Mouse (Mus musculus) hindbrain, embryonic 15.5 days (tissue): Measurements from ENCODE around the gene Rnf19b. TPM values are rescaled to one million over a fixed set of nuclear protein-coding genes. Genes with fewer than 3 reads are reported as not detected.

Experiments
- ATAC-seq: fragments of 200-750 bp; cut with Nextera tagmentation; 2 replicates; pipeline ENCODE4 v1.8.0; 2017; ENCODE audit warnings: low read depth, moderate number of reproducible peaks, moderate TSS enrichment; ENCODE audit not compliant: low FRiP score
- H3K27ac ChIP-seq: fragments of 300-500 bp; sonication (generic); replicated peaks from 2 replicates; pipeline ENCODE4 v1.5.1; 2015; ENCODE audit warnings: mild to moderate bottlenecking, inconsistent platforms
- H3K27me3 ChIP-seq: fragments of 300-500 bp; sonication (generic); 2 replicates; pipeline ENCODE4 v1.6.1; 2015; ENCODE audit warnings: control low read depth, inconsistent platforms
- H3K36me3 ChIP-seq: fragments of 300-500 bp; sonication (generic); 2 replicates; pipeline ENCODE4 v1.6.1; 2015; ENCODE audit warnings: control low read depth, inconsistent platforms
- H3K4me1 ChIP-seq: fragments of 300-500 bp; sonication (generic); replicated peaks from 2 replicates; pipeline ENCODE4 v1.6.1; 2015; ENCODE audit warnings: control low read depth, inconsistent platforms
- H3K4me2 ChIP-seq: fragments of 300-500 bp; sonication (generic); 2 replicates; pipeline ENCODE4 v1.6.1; 2015; ENCODE audit warnings: moderate library complexity, mild to moderate bottlenecking, inconsistent platforms
- H3K4me3 ChIP-seq: fragments of 300-500 bp; sonication (generic); 2 replicates; pipeline ENCODE4 v1.5.1; 2015; ENCODE audit warnings: mild to moderate bottlenecking, inconsistent platforms
- H3K9ac ChIP-seq: fragments of 300-500 bp; sonication (generic); 2 replicates; pipeline ENCODE4 v1.6.1; 2015; ENCODE audit warnings: inconsistent platforms
- H3K9me3 ChIP-seq: fragments of 300-500 bp; sonication (generic); 2 replicates; pipeline ENCODE4 v1.6.1; 2016; ENCODE audit warnings: control low read depth, inconsistent platforms
- WGBS: fragments of 180-500 bp; shearing (Covaris S2); methylation state at CpG from one replicate; pipeline ENCODE4 v1.1.7; 2015; 5-methylcytosine and 5-hydroxymethylcytosine counted together
- polyA plus RNA-seq: library from polyadenylated mRNA; unstranded; fragments of >200 nt; fragmentation: Nextera tagmentation; extraction: Ambion mirVana; gene quantifications from 2 replicates; pipeline ENCODE4 v1.2.1, GENCODE M21; 2015

Rnf19b gene
- polyA plus RNA-seq, 1 experiment from 2014 or later, result 34.6 TPM

GRCm38 (mm10) chr4:129047721-129048421, 10.2 kb upstream of the Rnf19b start:
- H3K4me2 ChIP-seq, result peak overlapping the region; percentile 72
- H3K4me1 ChIP-seq, result peaks cover 28% of the 10 kb centered on the region
- H3K27me3 ChIP-seq, result no peaks in the 10 kb centered on the region
- no peak for ATAC-seq
- H3K9ac ChIP-seq, result peak overlapping the region; percentile 62
- WGBS, result 15% methylated on average over 15 of the region's 15 CpGs
- H3K27ac ChIP-seq, result peak overlapping the region; percentile 96
- peak overlapping the region; percentile 48 for H3K4me3 ChIP-seq
- H3K36me3 ChIP-seq, result no peaks in the 10 kb centered on the region
- H3K9me3 ChIP-seq, result no peaks in the 10 kb centered on the region

GRCm38 (mm10) chr4:129048501-129049305, 9.4 kb upstream of the Rnf19b start:
- Histone ChIP-seq H3K36me3 (no peaks in the 10 kb centered on the region), H3K27me3 (no peaks in the 10 kb centered on the region), H3K4me3 (peak overlapping the region; percentile 48), H3K4me1 (peaks cover 28% of the 10 kb centered on the region), H3K9me3 (no peaks in the 10 kb centered on the region), H3K27ac (peak overlapping the region; percentile 96), H3K4me2 (peak overlapping the region; percentile 72), H3K9ac (peak overlapping the region; percentile 62)
- WGBS, result under 1% methylated on average over 51 of the region's 52 CpGs
- ATAC-seq, result peak; percentile 96

DNA sequence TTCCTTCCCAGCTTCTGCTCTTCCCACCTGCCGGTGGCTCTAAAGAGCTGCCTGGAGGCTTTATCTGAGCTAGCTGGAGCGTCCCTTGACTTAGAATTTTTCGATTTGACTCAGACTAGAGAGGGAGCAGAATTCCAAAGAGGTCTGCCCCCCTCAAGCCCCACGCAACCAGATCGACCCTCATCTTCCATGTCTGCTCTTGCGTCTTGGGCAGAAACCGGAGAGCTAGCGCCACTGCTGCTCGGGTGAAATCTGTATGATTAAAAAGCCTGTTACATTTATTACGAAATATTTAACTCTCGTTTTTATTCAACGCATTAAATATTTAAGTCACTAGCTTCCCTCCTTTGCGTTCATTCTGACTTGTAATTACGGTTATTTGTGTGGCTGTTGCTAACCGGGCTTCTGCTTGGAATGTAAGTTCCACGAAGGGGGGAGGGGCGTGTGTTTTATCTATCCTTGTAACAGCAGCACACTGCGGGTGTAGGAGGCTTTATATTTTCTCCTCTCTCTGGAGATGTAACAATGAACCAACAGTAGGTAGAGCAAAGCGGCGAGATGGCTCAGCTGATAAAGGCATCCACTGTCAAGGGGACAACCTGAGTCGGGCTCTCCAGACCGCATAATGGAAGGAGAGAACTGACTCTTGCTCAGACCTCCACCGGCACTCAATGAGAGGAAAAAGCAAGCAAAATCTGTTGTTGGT, 8.6 kb upstream of the Rnf19b start:
- Histone ChIP-seq H3K4me3 (peak overlapping the region; percentile 48), H3K4me2 (peak overlapping the region; percentile 72), H3K27me3 (no peaks in the 10 kb centered on the region), H3K9me3 (no peaks in the 10 kb centered on the region), H3K27ac (peak overlapping the region; percentile 96), H3K36me3 (no peaks in the 10 kb centered on the region), H3K4me1 (peaks cover 28% of the 10 kb centered on the region), H3K9ac (peak overlapping the region; percentile 62)
- 3% methylated on average over 23 of the region's 23 CpGs for WGBS
- no peak; the same call in 1 of the 2 replicates for ATAC-seq

- Histone ChIP-seq H3K27ac (peak overlapping the region; percentile 96), H3K27me3 (no peaks in the 10 kb centered on the region), H3K4me2 (peak overlapping the region; percentile 72; the same call in 1 of the 2 replicates), H3K4me1 (peaks cover 28% of the 10 kb centered on the region), H3K36me3 (no peaks in the 10 kb centered on the region), H3K9me3 (no peaks in the 10 kb centered on the region), H3K4me3 (no peak overlapping the region), H3K9ac (no peak overlapping the region)
- ATAC-seq, result no peak
- 66% methylated on average over 4 of the region's 4 CpGs for WGBS
Observed at GRCm38 (mm10) chr4:129050365-129050764, 7.7 kb upstream of the Rnf19b start.

DNA sequence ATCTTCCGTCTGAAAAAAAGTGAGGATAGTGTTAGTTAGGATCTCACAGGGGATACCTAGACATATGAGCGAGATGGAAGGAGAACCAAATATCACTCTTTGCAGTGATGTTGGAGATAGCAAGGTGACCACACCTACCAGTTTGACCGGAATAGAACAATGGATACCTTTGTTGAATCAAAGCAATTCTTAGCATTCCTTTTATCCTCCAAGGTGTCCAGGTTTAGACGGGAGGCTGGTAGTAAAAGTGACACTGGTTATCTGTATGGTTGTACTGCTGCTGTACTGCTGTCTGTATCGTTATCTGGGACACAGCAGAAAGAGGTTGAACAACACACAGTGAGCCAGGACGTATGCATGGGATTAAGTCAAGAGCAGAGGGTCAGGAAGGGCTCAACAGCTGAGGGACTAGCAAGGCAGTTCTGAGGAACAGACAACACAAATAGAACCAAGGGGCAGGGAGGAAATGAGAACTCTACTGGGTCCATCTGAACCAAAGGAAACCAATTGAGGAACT, 7.1 kb upstream of the Rnf19b start:
- peak overlapping the region; percentile 96 for H3K27ac ChIP-seq
- ATAC-seq, result no peak
- no peak overlapping the region for H3K9ac ChIP-seq
- peaks cover 28% of the 10 kb centered on the region for H3K4me1 ChIP-seq
- no peaks in the 10 kb centered on the region for H3K27me3 ChIP-seq
- no peak overlapping the region for H3K4me2 ChIP-seq
- H3K4me3 ChIP-seq, result no peak overlapping the region
- H3K9me3 ChIP-seq, result no peaks in the 10 kb centered on the region
- no peaks in the 10 kb centered on the region for H3K36me3 ChIP-seq
- WGBS, result 75% methylated on average over 6 of the region's 6 CpGs

DNA sequence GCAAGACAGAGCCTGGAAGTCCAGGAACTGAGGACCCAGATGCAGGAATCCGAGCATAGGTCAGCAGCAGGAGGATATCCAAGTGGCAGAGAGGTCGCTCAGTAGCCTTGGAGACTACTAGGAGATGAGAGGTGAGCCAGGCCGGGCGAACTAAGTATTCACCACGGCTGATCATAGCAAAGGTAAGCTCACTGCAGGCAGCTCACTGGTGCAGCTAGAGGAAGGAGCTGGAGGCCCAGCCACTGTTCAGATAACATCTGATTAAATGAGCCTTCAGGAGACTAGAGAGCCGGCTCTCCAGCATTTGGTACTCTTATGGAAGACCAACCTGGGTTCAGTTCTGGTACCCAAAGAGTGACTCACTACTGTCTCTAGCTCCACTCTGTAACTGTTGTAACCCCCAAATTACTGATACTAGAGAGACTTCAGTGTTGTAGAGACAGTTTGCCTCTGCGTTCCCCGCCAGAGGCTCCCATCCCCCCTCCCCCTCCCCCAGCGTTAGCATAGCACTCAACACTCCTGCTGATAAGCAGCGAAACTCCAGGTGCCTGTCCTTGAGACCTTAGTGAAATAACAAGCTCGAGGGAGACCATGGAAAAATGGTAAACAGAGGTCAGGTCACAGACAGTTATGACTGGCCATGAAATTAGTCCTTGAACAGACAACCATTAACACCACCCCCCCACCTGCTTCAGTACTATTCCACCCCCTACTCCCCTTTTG, 6.4 kb upstream of the Rnf19b start:
- H3K36me3 ChIP-seq, result no peaks in the 10 kb centered on the region
- H3K4me1 ChIP-seq, result peaks cover 28% of the 10 kb centered on the region
- no peak overlapping the region for H3K27ac ChIP-seq
- H3K9me3 ChIP-seq, result no peaks in the 10 kb centered on the region
- no peak overlapping the region for H3K4me3 ChIP-seq
- H3K9ac ChIP-seq, result no peak overlapping the region
- 37% methylated on average over 11 of the region's 11 CpGs for WGBS
- no peaks in the 10 kb centered on the region for H3K27me3 ChIP-seq
- no peak for ATAC-seq
- H3K4me2 ChIP-seq, result no peak overlapping the region

DNA sequence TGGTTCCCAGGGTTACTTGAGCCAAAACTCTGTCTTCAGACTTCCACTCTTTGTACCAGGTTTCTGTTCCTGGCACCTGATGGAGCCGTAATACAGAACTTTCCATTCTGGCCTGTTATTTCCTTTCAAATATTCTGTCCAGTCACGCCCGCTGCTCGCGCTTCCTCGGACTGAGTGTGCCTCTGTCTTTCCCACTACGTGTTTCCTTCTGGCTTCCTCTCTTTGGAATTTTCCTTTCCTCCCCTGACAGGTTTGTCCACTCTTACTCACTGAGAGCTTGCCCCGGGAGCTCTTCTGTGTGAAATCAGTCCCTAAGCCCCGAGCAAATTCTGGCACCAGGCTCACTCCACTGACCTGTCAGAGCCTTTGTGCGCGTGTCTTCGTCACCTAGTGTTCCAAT, 3.3 kb upstream of the Rnf19b start:
- H3K27me3 ChIP-seq, result no peaks in the 10 kb centered on the region
- no peak overlapping the region for H3K27ac ChIP-seq
- 87% methylated on average over 12 of the region's 12 CpGs for WGBS
- no peak for ATAC-seq
- no peaks in the 10 kb centered on the region for H3K36me3 ChIP-seq
- peaks cover 16% of the 10 kb centered on the region for H3K4me1 ChIP-seq
- H3K9me3 ChIP-seq, result no peaks in the 10 kb centered on the region
- no peak overlapping the region for H3K4me3 ChIP-seq
- no peak overlapping the region for H3K9ac ChIP-seq
- H3K4me2 ChIP-seq, result no peak overlapping the region

GRCm38 (mm10) chr4:129055562-129055961, 2.5 kb upstream of the Rnf19b start:
- Histone ChIP-seq H3K4me1 (peaks cover 16% of the 10 kb centered on the region), H3K27ac (no peak overlapping the region), H3K4me2 (no peak overlapping the region), H3K4me3 (no peak overlapping the region), H3K27me3 (no peaks in the 10 kb centered on the region), H3K36me3 (no peaks in the 10 kb centered on the region), H3K9me3 (no peaks in the 10 kb centered on the region), H3K9ac (no peak overlapping the region)
- no peak for ATAC-seq
- 89% methylated on average over 5 of the region's 5 CpGs for WGBS

GRCm38 (mm10) chr4:129057533-129058206, 401 bp upstream of the Rnf19b start:
- peak; percentile 95 for ATAC-seq
- Histone ChIP-seq H3K27ac (peak overlapping the region; percentile 95), H3K9ac (peak overlapping the region; percentile 83), H3K4me3 (peak overlapping the region; percentile 64), H3K27me3 (no peaks in the 10 kb centered on the region), H3K36me3 (no peaks in the 10 kb centered on the region), H3K4me1 (peaks cover 24% of the 10 kb centered on the region), H3K9me3 (no peaks in the 10 kb centered on the region), H3K4me2 (peak overlapping the region; percentile 72)
- 5% methylated on average over 34 of the region's 44 CpGs for WGBS

DNA sequence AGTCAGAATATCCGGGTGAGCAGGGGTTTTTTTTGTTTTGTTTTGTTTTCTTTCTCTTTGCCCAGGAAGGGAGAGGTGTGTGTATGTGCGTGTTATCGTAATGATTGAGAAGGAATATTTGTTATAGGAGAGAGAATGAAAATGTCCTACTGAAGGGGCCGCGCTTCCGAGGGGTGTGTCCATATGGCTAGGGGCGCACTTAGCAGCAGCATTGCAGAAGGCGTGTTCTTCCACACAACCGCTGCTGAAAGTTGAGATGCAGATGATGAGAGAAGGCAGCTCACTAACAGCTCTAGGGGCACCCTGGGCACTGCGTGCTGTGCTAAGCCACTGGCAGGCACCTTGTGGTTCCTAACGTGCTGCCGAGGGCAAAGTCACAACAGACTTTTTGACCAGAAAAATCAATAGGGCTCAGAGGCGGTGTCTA, 1.1 kb downstream of the Rnf19b start:
- ATAC-seq, result no peak
- WGBS, result 2% methylated on average over 13 of the region's 13 CpGs
- peak overlapping the region; percentile 95 for H3K27ac ChIP-seq

DNA sequence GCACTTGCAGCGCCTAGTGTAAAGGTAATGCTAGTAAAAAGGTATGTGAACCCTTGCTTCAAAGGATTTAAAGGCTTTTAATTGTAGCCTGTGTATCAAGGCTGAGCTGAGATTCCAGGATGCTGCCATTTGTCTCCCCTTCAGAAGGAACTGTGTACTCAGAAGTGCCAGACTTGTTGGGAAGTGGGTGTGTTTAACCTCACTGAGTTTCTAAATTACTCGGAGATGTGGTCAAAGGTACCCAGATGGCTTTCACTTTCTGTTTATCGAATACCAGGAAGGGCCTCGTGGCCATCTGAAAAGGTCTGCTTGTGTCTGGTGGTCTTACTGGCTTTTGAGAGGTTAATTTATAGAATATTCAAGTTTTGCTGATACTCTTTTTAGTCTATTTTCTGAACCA, 1.9 kb downstream of the Rnf19b start:
- H3K4me3 ChIP-seq, result peak overlapping the region; percentile 64
- peak overlapping the region; percentile 83 for H3K9ac ChIP-seq
- no peaks in the 10 kb centered on the region for H3K36me3 ChIP-seq
- H3K4me1 ChIP-seq, result peaks cover 24% of the 10 kb centered on the region
- no peaks in the 10 kb centered on the region for H3K27me3 ChIP-seq
- peak overlapping the region; percentile 72 for H3K4me2 ChIP-seq
- ATAC-seq, result no peak
- H3K27ac ChIP-seq, result no peak overlapping the region
- H3K9me3 ChIP-seq, result no peaks in the 10 kb centered on the region
- WGBS, result 61% methylated on average over 4 of the region's 4 CpGs

More for the DNA sequence above, 1.1 kb downstream of the Rnf19b start:
- peak overlapping the region; percentile 72 for H3K4me2 ChIP-seq
- no peaks in the 10 kb centered on the region for H3K27me3 ChIP-seq
- H3K9me3 ChIP-seq, result no peaks in the 10 kb centered on the region
- no peaks in the 10 kb centered on the region for H3K36me3 ChIP-seq
- peaks cover 24% of the 10 kb centered on the region for H3K4me1 ChIP-seq
- peak overlapping the region; percentile 64 for H3K4me3 ChIP-seq
- H3K9ac ChIP-seq, result peak overlapping the region; percentile 83
